Mouse (Mus musculus) bone marrow macrophage, adult 2 months (primary cell): ENCODE data around the gene Slc25a28. TPM values are rescaled to one million over a fixed set of nuclear protein-coding genes. Genes with fewer than 3 reads are reported as not detected.
A peak's percentile ranks its signal among the peaks of the same experiment; 100 is the strongest.

Experiments
- H3K27ac ChIP-seq: 2 replicates; pipeline ENCODE4 v1.5.1; 2012; ENCODE audit warnings: low read depth, low read length; ENCODE audit not compliant: insufficient read depth
- H3K4me1 ChIP-seq: 2 replicates; pipeline ENCODE4 v1.6.1; 2012; ENCODE audit warnings: low read length; ENCODE audit not compliant: control insufficient read depth, insufficient read depth
- H3K4me3 ChIP-seq: 2 replicates; pipeline ENCODE4 v1.5.1; 2012; ENCODE audit warnings: mild to moderate bottlenecking, low read length, moderate library complexity; ENCODE audit not compliant: insufficient read depth
- CTCF ChIP-seq: IDR thresholded peaks from 2 replicates; pipeline ENCODE4 v1.5.1; 2012; ENCODE audit warnings: low read depth, mild to moderate bottlenecking, low read length, moderate library complexity
- POLR2A ChIP-seq: IDR thresholded peaks from 2 replicates; pipeline ENCODE4 v1.6.1; 2012; ENCODE audit warnings: mild to moderate bottlenecking, low read depth, low read length, borderline replicate concordance
- polyA plus RNA-seq: library from polyadenylated mRNA; stranded (reverse); fragments of >200 nt; gene quantifications from 2 replicates; pipeline ENCODE4 v1.2.4, GENCODE M21; 2012; ENCODE audit not compliant: missing spikeins, insufficient read depth, insufficient read length

Slc25a28 gene
- polyA plus RNA-seq, 1 experiment = 40.1 TPM

DNA sequence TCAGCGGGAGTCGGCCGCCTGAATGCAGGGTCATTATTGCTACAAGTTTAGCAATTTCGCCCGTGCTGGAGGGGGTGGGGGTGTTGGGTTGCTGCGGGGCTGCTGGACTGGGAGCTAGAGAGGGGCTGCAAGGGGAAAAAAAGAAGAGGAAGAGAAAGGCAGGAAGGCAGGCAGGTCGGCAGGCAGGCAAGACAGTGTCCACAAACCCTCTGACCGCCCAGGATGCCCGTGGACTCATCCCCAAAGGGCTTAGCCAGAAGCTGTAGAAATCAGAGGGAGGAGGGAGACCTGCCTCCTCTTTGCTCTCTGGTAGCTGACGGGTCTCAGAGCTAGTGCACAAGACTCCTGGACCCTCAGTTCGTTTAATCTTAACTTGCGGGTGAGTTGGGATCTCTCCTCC is 57.8 kb downstream of the Slc25a28 start:
- TF ChIP-seq POLR2A = no peak
- TF ChIP-seq CTCF = no peak
- no peak overlapping the region for H3K4me3 ChIP-seq
- no peak overlapping the region for H3K27ac ChIP-seq
- no peaks in the 10 kb centered on the region for H3K4me1 ChIP-seq

DNA sequence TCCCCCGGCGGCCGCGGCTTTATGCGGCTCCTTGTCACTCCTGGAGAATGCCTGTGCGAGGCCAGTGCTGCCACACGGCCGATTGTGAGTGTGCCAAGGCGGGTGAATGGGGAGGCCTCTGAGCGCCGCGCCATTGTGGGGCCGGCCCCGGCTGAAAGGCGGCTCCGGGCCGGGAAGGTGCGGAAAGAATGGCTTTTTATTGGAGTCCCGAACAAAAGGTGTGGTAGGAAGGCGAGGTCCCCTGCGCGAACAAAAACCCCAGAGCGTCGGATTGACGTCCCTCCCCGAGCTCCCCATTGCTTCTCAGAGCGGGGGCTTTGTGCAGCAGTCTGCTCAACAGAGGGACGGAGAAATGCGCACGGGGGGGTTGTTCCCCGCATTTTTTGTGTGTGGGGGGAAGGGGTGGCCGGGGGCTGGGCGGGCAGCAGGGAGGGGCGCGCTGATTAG is 58.2 kb downstream of the Slc25a28 start:
- H3K27ac ChIP-seq = no peak overlapping the region
- H3K4me1 ChIP-seq = no peaks in the 10 kb centered on the region
- TF ChIP-seq CTCF (no peak), POLR2A (no peak)
- no peak overlapping the region for H3K4me3 ChIP-seq

DNA sequence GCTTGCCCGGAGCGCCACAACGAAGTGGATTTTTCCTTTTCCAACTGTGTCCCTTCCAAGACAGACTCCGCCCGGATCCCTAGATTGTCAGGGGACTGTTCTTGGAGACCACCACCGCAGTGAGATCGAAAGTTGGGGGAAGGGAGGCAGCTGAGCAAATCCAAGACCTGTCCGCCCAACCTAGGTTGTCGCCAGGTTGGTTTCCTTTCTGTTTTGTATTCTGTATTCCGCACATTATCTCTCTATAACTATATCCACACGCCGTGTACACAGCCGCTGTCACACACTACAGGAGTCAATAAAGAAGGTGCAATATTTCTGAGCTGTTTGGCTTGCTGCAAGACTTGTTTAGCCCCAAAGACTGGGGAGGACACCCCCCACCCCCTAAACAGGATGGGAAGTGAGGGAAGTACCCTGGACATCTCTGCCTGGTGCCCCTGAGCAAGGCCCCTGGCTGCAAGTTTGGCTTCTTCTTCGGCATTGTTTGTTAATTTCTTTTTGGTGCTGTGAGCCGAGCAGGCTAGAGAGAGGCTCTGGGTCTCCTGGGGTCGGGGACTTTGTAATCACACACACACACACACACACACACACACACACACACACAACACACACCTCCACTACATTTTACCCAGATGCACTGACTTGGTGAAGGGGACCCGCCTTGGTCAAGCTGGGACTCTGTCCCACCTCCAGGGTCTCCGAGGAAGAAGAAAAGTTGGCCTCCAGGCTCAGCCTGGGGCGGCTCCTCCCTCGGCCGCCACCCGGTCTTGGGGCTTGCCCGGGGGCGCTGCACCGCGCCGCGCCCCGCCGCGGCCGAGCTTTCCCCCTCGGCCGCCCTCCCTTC is 58.9 kb downstream of the Slc25a28 start:
- Histone ChIP-seq H3K4me3 (0 out of 2 replicates have a peak overlapping the region, but pooled peaks have one; percentile 3), H3K4me1 (no peaks in the 10 kb centered on the region), H3K27ac (no peak overlapping the region)
- no peak for TF ChIP-seq CTCF
- no peak for TF ChIP-seq POLR2A

DNA sequence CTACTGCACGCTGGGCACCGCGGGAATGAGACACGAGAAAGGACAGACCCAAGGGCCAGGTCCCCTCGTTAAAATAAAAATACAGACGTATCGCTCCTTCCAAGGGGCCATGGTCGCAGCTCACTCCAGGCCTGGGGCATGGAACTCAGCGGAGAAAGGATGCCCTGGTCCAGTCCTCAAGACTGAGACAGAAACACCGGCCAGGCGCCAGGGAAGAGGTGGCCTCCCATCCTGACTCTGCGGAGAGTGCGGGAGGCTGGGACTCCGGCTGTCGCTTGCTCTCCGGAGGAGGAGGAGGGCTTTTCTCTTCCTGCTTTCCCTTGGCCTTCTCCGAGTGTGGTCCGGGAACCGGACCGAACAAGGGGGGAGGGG is 59.6 kb downstream of the Slc25a28 start:
- Histone ChIP-seq H3K27ac (no peak overlapping the region), H3K4me3 (peak overlapping the region; percentile 2), H3K4me1 (no peaks in the 10 kb centered on the region; the same call in 1 of the 2 replicates)
- TF ChIP-seq POLR2A (no peak), CTCF (no peak)

DNA sequence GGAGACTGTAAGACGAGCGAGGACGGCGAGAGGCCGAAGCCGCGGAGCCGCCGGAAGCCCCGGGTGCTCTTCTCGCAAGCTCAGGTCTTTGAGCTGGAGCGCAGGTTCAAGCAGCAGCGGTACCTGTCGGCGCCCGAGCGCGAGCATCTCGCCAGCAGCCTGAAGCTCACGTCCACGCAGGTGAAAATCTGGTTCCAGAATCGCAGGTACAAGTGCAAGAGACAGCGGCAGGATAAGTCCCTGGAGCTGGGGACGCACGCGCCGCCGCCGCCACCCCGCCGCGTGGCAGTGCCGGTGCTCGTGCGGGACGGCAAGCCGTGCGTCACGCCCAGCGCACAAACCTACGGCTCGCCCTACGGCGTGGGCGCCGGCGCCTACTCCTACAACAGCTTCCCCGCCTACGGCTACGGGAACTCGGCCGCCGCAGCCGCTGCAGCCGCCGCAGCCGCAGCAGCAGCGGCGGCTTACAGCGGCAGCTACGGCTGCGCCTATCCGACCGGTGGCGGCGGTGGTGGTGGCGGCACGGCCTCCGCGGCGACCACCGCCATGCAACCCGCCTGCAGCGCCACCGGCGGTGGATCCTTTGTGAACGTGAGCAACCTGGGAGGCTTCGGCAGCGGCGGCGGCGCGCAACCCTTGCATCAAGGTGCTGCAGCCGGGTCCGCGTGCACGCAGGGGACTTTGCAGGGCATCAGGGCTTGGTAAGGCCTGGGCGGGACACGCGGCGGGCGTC is 60.2 kb downstream of the Slc25a28 start:
- H3K4me1 ChIP-seq = no peaks in the 10 kb centered on the region; the same call in 1 of the 2 replicates
- peak overlapping the region; percentile 2 for H3K4me3 ChIP-seq
- no peak overlapping the region for H3K27ac ChIP-seq
- no peak for TF ChIP-seq CTCF
- no peak for TF ChIP-seq POLR2A

Other genes starting within 250 kb of the Slc25a28 start
- gene Cnnm1, start 234.4 kb downstream of the Slc25a28 start, polyA plus RNA-seq = not detected in 2 replicates
- 49.3 and 53.5 TPM in 2 replicates for gene Got1, start 150.3 kb downstream of the Slc25a28 start, polyA plus RNA-seq
- not detected in 2 replicates for gene Nkx2-3, start 62.6 kb downstream of the Slc25a28 start, polyA plus RNA-seq
- 23.4 and 26.1 TPM in 2 replicates for gene Entpd7, start 14.8 kb upstream of the Slc25a28 start, polyA plus RNA-seq
- 12.3 and 12.4 TPM in 2 replicates for gene Cutc, start 78.1 kb upstream of the Slc25a28 start, polyA plus RNA-seq
- gene Cox15, start 78.1 kb upstream of the Slc25a28 start, polyA plus RNA-seq = 18.5 and 20.5 TPM in 2 replicates
- 0.57 and 0.78 TPM in 2 replicates for gene Abcc2, start 107.3 kb upstream of the Slc25a28 start, polyA plus RNA-seq